Mouse (Mus musculus) hindbrain, embryonic 15.5 days (tissue): ENCODE results near the gene Flrt1. TPM values are rescaled to one million over a fixed set of nuclear protein-coding genes. Genes with fewer than 3 reads are reported as not detected.

Experiments
- ATAC-seq: fragments of 200-750 bp; cut with Nextera tagmentation; 2 replicates; pipeline ENCODE4 v1.8.0; 2017; ENCODE audit warnings: low read depth, moderate number of reproducible peaks, moderate TSS enrichment; ENCODE audit not compliant: low FRiP score
- H3K27ac ChIP-seq: fragments of 300-500 bp; sonication (generic); replicated peaks from 2 replicates; pipeline ENCODE4 v1.5.1; 2015; ENCODE audit warnings: mild to moderate bottlenecking, inconsistent platforms
- H3K27me3 ChIP-seq: fragments of 300-500 bp; sonication (generic); 2 replicates; pipeline ENCODE4 v1.6.1; 2015; ENCODE audit warnings: control low read depth, inconsistent platforms
- H3K36me3 ChIP-seq: fragments of 300-500 bp; sonication (generic); 2 replicates; pipeline ENCODE4 v1.6.1; 2015; ENCODE audit warnings: control low read depth, inconsistent platforms
- H3K4me1 ChIP-seq: fragments of 300-500 bp; sonication (generic); replicated peaks from 2 replicates; pipeline ENCODE4 v1.6.1; 2015; ENCODE audit warnings: control low read depth, inconsistent platforms
- H3K4me2 ChIP-seq: fragments of 300-500 bp; sonication (generic); 2 replicates; pipeline ENCODE4 v1.6.1; 2015; ENCODE audit warnings: moderate library complexity, mild to moderate bottlenecking, inconsistent platforms
- H3K4me3 ChIP-seq: fragments of 300-500 bp; sonication (generic); 2 replicates; pipeline ENCODE4 v1.5.1; 2015; ENCODE audit warnings: mild to moderate bottlenecking, inconsistent platforms
- H3K9ac ChIP-seq: fragments of 300-500 bp; sonication (generic); 2 replicates; pipeline ENCODE4 v1.6.1; 2015; ENCODE audit warnings: inconsistent platforms
- H3K9me3 ChIP-seq: fragments of 300-500 bp; sonication (generic); 2 replicates; pipeline ENCODE4 v1.6.1; 2016; ENCODE audit warnings: control low read depth, inconsistent platforms
- WGBS: fragments of 180-500 bp; shearing (Covaris S2); methylation state at CpG from one replicate; pipeline ENCODE4 v1.1.7; 2015; 5-methylcytosine and 5-hydroxymethylcytosine counted together
- polyA plus RNA-seq: library from polyadenylated mRNA; unstranded; fragments of >200 nt; fragmentation: Nextera tagmentation; extraction: Ambion mirVana; gene quantifications from 2 replicates; pipeline ENCODE4 v1.2.1, GENCODE M21; 2015

Gene Flrt1
- polyA plus RNA-seq, 1 experiment from 2014 or later = 9.8 TPM

DNA sequence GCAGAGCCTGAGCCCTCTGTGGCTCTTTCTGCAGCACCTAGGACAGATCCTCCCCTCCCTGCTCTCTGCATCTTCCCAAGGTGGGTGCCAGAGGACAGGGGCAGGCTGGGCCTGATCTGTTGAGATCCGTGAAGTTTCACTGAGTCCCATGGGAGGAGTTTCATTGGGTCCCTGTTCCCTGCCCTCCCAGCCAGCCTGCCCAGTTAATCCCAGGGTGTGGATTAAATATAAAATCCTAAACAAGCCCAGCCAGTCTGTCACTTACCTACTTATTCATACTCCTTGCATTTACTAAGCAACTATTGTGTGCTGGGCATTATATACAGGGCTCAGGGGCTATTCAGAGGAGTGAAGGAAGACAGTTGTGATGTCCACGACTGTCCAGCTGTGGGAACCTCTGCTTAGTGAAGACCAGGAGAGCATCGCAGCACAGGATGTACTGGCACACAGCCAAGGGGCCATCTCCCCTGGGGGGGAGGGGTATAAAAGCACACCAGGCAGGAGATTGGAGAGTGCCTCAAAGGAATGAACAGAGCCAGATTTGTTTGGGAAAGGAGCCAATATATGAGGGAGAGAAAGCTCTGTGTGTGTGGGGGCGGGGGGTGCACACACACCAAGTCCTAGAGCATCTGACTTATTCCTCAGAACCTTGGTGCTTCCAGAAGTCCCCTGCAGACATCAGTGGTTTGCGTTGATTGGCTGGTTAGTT, 36.8 kb upstream of the Flrt1 start:
- Histone ChIP-seq H3K9me3 (no peaks in the 10 kb centered on the region), H3K4me1 (peaks cover 79% of the 10 kb centered on the region), H3K27me3 (peaks cover 8% of the 10 kb centered on the region; the same call in 1 of the 2 replicates), H3K9ac (no peak overlapping the region), H3K36me3 (no peaks in the 10 kb centered on the region), H3K4me2 (no peak overlapping the region), H3K4me3 (no peak overlapping the region), H3K27ac (0 out of 2 replicates have a peak overlapping the region, but pooled peaks have one; percentile 0)
- ATAC-seq = peak; percentile 13; the same call in 1 of the 2 replicates
- WGBS = 43% methylated on average over 5 of the region's 5 CpGs

DNA sequence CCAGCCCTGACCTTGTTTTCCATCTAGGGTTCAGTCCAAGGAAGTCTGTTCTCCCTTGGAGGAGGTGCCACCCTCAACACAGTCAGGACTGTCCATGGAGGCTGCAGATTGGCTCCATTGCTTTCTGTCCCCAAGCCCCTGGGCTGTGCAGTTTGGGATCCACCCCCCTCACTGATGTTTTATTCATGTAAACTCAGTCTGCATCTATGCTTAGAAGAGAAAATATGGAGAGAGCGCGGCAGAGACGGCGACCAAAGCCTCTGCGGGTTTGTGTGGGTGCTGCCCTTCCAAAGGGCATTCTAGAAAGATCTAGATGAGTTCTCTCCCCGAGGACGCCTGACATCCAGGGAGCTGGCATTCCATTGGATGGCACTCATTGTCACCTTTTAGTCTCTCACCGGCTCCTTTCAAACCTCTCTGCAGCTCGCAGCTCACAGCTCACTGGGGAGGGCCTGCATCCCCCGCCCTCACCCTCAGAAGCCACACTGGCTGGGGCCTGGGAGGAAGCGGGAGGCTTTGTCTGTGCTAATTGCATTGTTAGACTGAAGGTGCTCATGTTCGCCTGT, 35.4 kb upstream of the Flrt1 start:
- H3K9me3 ChIP-seq = no peaks in the 10 kb centered on the region
- H3K27me3 ChIP-seq = peaks cover 6% of the 10 kb centered on the region; the same call in 1 of the 2 replicates
- H3K4me2 ChIP-seq = no peak overlapping the region
- H3K4me1 ChIP-seq = peaks cover 81% of the 10 kb centered on the region
- no peak for ATAC-seq
- H3K9ac ChIP-seq = peak overlapping the region; percentile 9; the same call in 1 of the 2 replicates
- H3K27ac ChIP-seq = peak overlapping the region; percentile 64
- no peaks in the 10 kb centered on the region for H3K36me3 ChIP-seq
- WGBS = 23% methylated on average over 12 of the region's 12 CpGs
- H3K4me3 ChIP-seq = no peak overlapping the region

DNA sequence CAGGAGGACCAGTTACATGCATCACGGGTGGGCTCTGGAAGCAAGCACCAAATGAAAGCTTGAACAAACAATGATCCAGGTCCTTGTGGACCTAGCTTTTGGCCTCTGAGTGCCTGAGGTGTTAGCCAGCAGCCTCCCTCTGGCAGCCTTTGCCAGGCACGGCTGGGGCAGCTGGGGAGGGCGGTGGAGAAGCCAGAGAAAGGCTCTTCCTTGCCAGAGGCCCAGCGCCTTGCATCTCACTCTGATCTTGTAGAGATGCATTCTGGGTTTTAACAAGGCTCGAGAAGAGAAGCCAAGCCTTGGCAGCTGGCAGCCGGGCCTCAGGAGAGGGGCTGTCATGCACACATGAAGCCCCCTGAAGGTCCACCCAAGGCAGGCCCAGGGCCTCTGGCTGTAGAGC, 34.8 kb upstream of the Flrt1 start:
- Histone ChIP-seq H3K4me3 (no peak overlapping the region), H3K36me3 (no peaks in the 10 kb centered on the region), H3K27me3 (peaks cover under 1% of the 10 kb centered on the region; the same call in 1 of the 2 replicates), H3K4me1 (peaks cover 87% of the 10 kb centered on the region), H3K9ac (peak overlapping the region; percentile 9; the same call in 1 of the 2 replicates), H3K4me2 (no peak overlapping the region), H3K9me3 (no peaks in the 10 kb centered on the region), H3K27ac (peak overlapping the region; percentile 64)
- WGBS = 26% methylated on average over 6 of the region's 6 CpGs
- no peak for ATAC-seq

DNA sequence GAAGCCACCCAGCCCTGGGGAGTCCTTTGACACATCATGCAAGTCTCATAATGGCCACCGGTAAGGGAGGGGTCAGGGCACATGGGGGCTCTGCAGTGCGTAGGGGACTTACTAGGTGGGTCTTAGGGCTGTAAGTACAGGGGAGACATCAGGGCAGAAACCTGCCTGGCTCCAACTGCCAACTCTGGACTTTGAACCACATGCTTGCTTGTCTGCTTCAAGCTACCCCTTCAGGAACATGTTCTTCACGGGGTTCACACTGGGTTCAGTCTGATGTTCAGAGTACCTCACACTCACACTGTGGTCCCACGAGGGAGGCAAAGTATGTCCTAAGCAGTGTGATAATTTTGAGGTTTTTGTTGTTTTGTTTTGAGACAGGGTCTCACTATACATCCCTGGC, 33.8 kb upstream of the Flrt1 start:
- no peak overlapping the region for H3K4me2 ChIP-seq
- no peak for ATAC-seq
- no peaks in the 10 kb centered on the region for H3K27me3 ChIP-seq
- H3K4me1 ChIP-seq = peaks cover 98% of the 10 kb centered on the region
- no peak overlapping the region for H3K9ac ChIP-seq
- no peaks in the 10 kb centered on the region for H3K36me3 ChIP-seq
- H3K9me3 ChIP-seq = no peaks in the 10 kb centered on the region
- H3K27ac ChIP-seq = 0 out of 2 replicates have a peak overlapping the region, but pooled peaks have one; percentile 10
- WGBS = 72% methylated on average over 4 of the region's 4 CpGs
- H3K4me3 ChIP-seq = no peak overlapping the region

DNA sequence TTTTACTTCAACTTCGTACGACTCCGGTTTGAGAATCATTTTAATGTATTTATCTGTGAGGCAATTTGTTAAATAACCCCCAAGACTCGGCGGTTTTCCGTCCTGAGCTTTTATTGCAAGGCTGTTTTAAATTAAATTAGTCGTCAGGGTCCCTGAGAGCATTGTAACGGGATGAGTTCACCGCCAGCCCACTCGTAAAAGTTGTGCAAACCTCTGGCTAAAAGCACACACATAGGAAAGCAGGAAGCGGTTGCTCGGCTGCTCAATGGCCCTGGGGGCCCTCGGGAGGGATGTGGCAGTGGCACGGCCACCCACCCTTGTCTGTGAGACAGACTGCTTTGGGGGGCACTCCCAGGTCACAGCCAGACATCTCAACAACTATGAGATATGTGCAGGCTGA, 32.8 kb upstream of the Flrt1 start:
- no peaks in the 10 kb centered on the region for H3K9me3 ChIP-seq
- H3K9ac ChIP-seq = no peak overlapping the region
- ATAC-seq = no peak
- H3K4me1 ChIP-seq = peaks cover 98% of the 10 kb centered on the region
- H3K4me3 ChIP-seq = no peak overlapping the region
- H3K36me3 ChIP-seq = no peaks in the 10 kb centered on the region
- H3K4me2 ChIP-seq = no peak overlapping the region
- peak overlapping the region; percentile 10; the same call in 1 of the 2 replicates for H3K27ac ChIP-seq
- no peaks in the 10 kb centered on the region for H3K27me3 ChIP-seq
- 44% methylated on average over 14 of the region's 14 CpGs for whole genome bisulfite sequencing

DNA sequence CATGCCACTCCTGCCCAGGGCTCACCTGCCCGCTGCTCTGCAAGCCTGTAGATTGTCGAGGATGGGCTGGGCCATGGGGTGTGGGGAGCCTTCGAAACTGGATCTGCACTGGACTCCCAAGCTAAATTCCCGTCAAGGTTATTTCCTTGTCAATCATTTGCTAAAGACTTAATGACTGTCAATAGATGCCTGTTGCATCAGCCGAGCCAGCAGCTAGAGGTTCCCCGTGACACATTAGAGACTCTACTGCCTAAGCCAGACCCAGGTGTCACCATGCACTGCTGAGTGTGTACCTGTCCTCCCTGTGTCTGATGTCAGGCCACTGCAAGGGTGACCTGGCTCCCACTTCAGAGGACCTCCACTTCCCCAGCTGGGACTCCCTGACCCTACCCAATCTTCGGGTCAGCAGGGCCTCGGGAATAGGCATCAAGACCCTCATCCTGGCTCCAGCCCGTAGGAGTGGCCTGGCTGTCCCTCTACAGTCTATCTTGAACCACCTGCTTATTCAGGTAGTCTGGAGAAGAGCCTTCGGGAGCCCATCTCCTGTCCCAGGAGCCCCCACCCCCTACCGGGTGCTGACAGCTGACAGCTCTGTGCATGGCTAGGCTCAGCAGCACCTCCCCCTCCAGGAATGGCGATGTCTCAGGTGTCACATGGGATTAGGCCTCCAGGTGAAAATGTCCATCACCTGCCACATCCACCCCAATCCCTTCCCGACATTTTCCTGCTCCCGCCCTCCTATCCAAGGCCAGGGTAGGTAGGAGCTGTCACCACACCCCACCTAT, 31.4 kb upstream of the Flrt1 start:
- Histone ChIP-seq H3K27ac (peak overlapping the region; percentile 64), H3K27me3 (peaks cover 4% of the 10 kb centered on the region; the same call in 1 of the 2 replicates), H3K9ac (no peak overlapping the region), H3K4me2 (no peak overlapping the region), H3K4me3 (no peak overlapping the region), H3K9me3 (no peaks in the 10 kb centered on the region), H3K36me3 (no peaks in the 10 kb centered on the region), H3K4me1 (peaks cover 92% of the 10 kb centered on the region)
- 41% methylated on average over 14 of the region's 14 CpGs for WGBS
- ATAC-seq = no peak

DNA sequence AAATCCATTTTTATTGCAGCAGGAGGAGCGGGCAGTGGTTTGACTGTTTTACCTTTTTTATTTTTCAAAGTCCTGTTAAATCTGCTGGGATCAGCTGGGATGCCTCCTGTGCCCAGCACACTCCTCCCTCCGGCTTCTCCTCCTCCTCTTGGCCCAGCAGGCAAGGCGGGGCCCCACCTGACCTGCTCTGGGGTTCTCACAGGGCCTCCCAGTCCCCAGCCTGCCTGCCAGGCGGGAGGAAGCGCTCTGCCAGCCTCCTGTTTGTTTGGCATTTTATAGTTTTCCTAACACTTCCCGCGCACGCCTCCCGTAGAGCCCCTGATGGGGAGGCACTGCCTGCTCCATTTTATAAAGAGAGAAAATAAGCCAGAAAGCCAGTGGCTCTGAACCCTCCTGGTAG, 30.5 kb upstream of the Flrt1 start:
- ATAC-seq = no peak
- H3K4me2 ChIP-seq = 0 out of 2 replicates have a peak overlapping the region, but pooled peaks have one; percentile 1
- peaks cover 6% of the 10 kb centered on the region; the same call in 1 of the 2 replicates for H3K27me3 ChIP-seq
- no peaks in the 10 kb centered on the region for H3K9me3 ChIP-seq
- H3K36me3 ChIP-seq = no peaks in the 10 kb centered on the region
- peaks cover 83% of the 10 kb centered on the region for H3K4me1 ChIP-seq
- no peak overlapping the region for H3K9ac ChIP-seq
- H3K27ac ChIP-seq = peak overlapping the region; percentile 64
- 12% methylated on average over 9 of the region's 9 CpGs for WGBS
- no peak overlapping the region for H3K4me3 ChIP-seq

DNA sequence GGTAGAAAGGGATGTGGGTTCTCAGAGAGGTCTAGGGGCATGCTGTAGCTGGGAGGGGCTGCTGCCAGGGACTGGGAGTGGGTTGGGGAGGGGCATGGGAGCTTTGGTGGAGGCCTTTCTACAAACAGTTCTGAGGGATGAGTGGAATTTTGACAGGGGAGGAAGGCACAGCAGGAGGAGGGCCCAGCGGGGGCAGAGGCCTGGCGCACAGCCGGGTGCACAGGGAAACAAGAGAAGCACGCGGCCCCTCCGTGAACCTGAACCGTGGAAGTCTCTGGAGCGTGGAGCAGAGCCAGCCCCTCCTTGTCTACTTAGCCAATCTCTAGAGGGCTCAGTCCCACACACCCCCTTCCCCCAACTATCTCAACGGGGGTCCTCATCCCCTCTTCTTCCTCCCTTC, 30.0 kb upstream of the Flrt1 start:
- H3K36me3 ChIP-seq = no peaks in the 10 kb centered on the region
- under 1% methylated on average over 9 of the region's 9 CpGs for WGBS
- H3K9me3 ChIP-seq = no peaks in the 10 kb centered on the region
- peaks cover 78% of the 10 kb centered on the region for H3K4me1 ChIP-seq
- no peak overlapping the region for H3K4me3 ChIP-seq
- peaks cover 6% of the 10 kb centered on the region; the same call in 1 of the 2 replicates for H3K27me3 ChIP-seq
- no peak overlapping the region for H3K9ac ChIP-seq
- H3K4me2 ChIP-seq = 0 out of 2 replicates have a peak overlapping the region, but pooled peaks have one; percentile 1
- peak overlapping the region; percentile 64 for H3K27ac ChIP-seq
- peak; percentile 66; the same call in 1 of the 2 replicates for ATAC-seq

DNA sequence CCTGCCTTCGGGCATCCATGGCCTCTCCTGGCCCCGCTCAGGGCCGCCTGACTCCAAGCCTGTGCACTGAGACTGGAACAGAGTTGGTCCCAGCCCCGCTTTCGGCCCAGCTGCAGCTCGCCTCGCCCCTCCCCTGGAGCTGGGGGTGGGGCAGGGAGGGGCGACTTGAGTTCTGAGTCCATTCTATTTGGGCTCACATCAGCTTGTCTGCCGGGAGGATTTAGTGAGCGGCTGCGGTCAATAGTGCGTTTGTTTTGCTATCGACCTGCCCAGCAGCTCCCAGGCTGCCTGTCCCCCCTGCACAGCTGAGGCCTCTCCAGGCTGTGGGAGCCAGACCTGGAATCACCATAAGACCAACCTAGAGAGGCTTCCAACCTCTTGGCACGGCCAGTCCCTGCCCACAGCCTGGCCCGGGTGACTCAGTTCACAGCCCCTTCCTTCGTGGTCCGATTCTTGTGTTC, 29.1 kb upstream of the Flrt1 start:
- 16% methylated on average over 17 of the region's 17 CpGs for WGBS
- Histone ChIP-seq H3K36me3 (no peaks in the 10 kb centered on the region), H3K9me3 (no peaks in the 10 kb centered on the region), H3K4me2 (no peak overlapping the region), H3K4me1 (peaks cover 70% of the 10 kb centered on the region), H3K27ac (peak overlapping the region; percentile 64), H3K9ac (no peak overlapping the region), H3K27me3 (peaks cover 6% of the 10 kb centered on the region; the same call in 1 of the 2 replicates), H3K4me3 (no peak overlapping the region)
- ATAC-seq = peak; percentile 33

DNA sequence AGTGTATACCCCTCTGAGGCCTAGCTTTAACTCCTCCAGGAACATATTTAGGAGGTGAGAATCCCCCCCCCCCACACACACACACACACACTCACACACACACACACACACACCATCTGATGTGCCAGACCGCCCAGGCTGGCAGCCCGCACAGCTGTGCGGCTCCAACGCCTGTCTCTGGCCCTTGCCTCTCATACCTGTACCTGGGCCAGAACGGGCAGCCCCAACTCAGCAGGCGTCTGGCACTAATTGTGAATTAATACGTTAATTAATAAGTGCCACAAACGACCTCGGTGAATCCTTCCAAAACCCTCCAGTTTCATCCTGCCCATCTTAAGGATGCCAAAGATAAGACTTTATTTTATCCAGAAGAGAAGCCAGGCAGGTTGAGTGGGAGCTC, 27.9 kb upstream of the Flrt1 start:
- H3K9me3 ChIP-seq = no peaks in the 10 kb centered on the region
- no peak overlapping the region for H3K9ac ChIP-seq
- H3K27ac ChIP-seq = no peak overlapping the region
- H3K36me3 ChIP-seq = no peaks in the 10 kb centered on the region
- 64% methylated on average over 9 of the region's 9 CpGs for WGBS
- peaks cover 70% of the 10 kb centered on the region for H3K4me1 ChIP-seq
- ATAC-seq = no peak
- H3K27me3 ChIP-seq = peaks cover 10% of the 10 kb centered on the region; the same call in 1 of the 2 replicates
- H3K4me2 ChIP-seq = no peak overlapping the region
- H3K4me3 ChIP-seq = no peak overlapping the region

DNA sequence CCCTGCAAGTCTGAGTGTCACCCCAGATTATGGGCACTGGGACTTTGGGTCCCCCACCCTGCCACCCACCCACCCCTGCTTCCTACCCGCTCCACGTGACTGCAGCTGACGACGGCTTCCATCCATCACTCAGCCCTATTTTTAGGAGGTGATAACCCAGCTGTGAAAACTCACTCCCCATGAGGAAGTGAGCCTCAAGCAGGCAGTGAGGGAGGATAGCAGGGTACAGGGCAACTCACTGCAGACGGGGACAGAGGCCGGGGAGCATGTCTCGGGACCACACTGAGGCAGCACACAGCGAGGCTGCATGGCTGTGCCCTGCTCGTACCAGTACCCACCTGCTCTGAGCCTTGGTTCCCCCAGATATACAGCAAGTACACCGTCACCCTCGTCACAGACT, 24.8 kb upstream of the Flrt1 start:
- Histone ChIP-seq H3K9ac (no peak overlapping the region), H3K4me1 (peaks cover 40% of the 10 kb centered on the region), H3K27me3 (peaks cover 10% of the 10 kb centered on the region; the same call in 1 of the 2 replicates), H3K36me3 (no peaks in the 10 kb centered on the region), H3K4me2 (no peak overlapping the region), H3K4me3 (no peak overlapping the region), H3K27ac (no peak overlapping the region), H3K9me3 (no peaks in the 10 kb centered on the region)
- WGBS = 81% methylated on average over 11 of the region's 11 CpGs
- no peak for ATAC-seq
